Mouse (Mus musculus) urinary bladder, postnatal 14 days (tissue): ENCODE measurements around the gene Srrd.

Experiments
- DNase-seq: peaks from one replicate; pipeline ENCODE4 v3.0.0; 2021; ENCODE audit warnings: low spot score

Gene Srrd

GRCm38 (mm10) chr5:112342463-112343204, at the start of gene Srrd, which contains the start of gene Hps4:
TSS of gene Srrd (minus strand) at chr5:112343040.
TSS of gene Hps4 (plus strand) at chr5:112343083.
- DNase-seq, result peak; percentile 82

- DNase-seq, result no peak
These were observed 49.0 kb upstream of the Srrd start for GRCm38 (mm10) chr5:112391676-112392323.

- no peak for DNase-seq
These were observed 48.2 kb upstream of the Srrd start for GRCm38 (mm10) chr5:112391002-112391401.

GRCm38 (mm10) chr5:112389352-112389751, 46.5 kb upstream of the Srrd start:
- no peak for DNase-seq

GRCm38 (mm10) chr5:112385973-112386372, 43.1 kb upstream of the Srrd start:
- DNase-seq, result no peak

GRCm38 (mm10) chr5:112384805-112385472, 42.1 kb upstream of the Srrd start:
- no peak for DNase-seq

GRCm38 (mm10) chr5:112382641-112383330, 39.9 kb upstream of the Srrd start:
- DNase-seq, result peak; percentile 31

GRCm38 (mm10) chr5:112382042-112382441, 39.2 kb upstream of the Srrd start:
- DNase-seq, result no peak

GRCm38 (mm10) chr5:112381154-112381553, 38.3 kb upstream of the Srrd start:
- DNase-seq, result no peak

- DNase-seq, result no peak
These were observed 35.9 kb upstream of the Srrd start for GRCm38 (mm10) chr5:112378716-112379115.

- no peak for DNase-seq
These were observed 34.5 kb upstream of the Srrd start for GRCm38 (mm10) chr5:112377380-112377779.

GRCm38 (mm10) chr5:112376111-112376510, 33.3 kb upstream of the Srrd start:
- DNase-seq, result no peak

GRCm38 (mm10) chr5:112371933-112372332, 29.1 kb upstream of the Srrd start:
- DNase-seq, result no peak

- no peak for DNase-seq
These were observed 27.5 kb upstream of the Srrd start for GRCm38 (mm10) chr5:112370236-112370813.

- DNase-seq, result no peak
These were observed 26.5 kb upstream of the Srrd start for GRCm38 (mm10) chr5:112369326-112369725.

GRCm38 (mm10) chr5:112368666-112369065, 25.8 kb upstream of the Srrd start:
- no peak for DNase-seq

GRCm38 (mm10) chr5:112367929-112368328, 25.1 kb upstream of the Srrd start:
- DNase-seq, result no peak

GRCm38 (mm10) chr5:112367338-112367737, 24.5 kb upstream of the Srrd start:
- no peak for DNase-seq

- no peak for DNase-seq
These were observed 24.0 kb upstream of the Srrd start for GRCm38 (mm10) chr5:112366879-112367278.

GRCm38 (mm10) chr5:112364184-112364797, 21.5 kb upstream of the Srrd start:
- no peak for DNase-seq

GRCm38 (mm10) chr5:112360077-112360476, 17.2 kb upstream of the Srrd start:
- DNase-seq, result no peak

GRCm38 (mm10) chr5:112359520-112359919, 16.7 kb upstream of the Srrd start:
- no peak for DNase-seq
